Mouse (Mus musculus): ENCODE data around the gene Cops2. TPM values are rescaled to one million over a fixed set of nuclear protein-coding genes. Genes with fewer than 3 reads are reported as not detected.

The Cops2 gene
- polyA plus RNA-seq (2016; fragmentation: Nextera tagmentation; extraction: Ambion mirVana): 79.7 and 80.7 TPM in 2 replicates

GRCm38 (mm10) chr2:125858521-125859280 is at the start of gene Cops2, which contains the start of gene Galk2:
Gene Cops2, minus strand, starts transcription at chr2:125859139.
Gene Galk2, plus strand, starts transcription at chr2:125859109.
- under 1% methylated on average over 50 of the region's 54 CpGs for WGBS
- peak; percentile 99 for ATAC-seq (ENCODE audit: low FRiP score, low read depth)

GRCm38 (mm10) chr2:125907580-125908255 is 48.8 kb upstream of the Cops2 start:
- WGBS: 86% methylated on average over 4 of the region's 4 CpGs
- no peak for ATAC-seq (ENCODE audit: low FRiP score, low read depth)
- H3K9me3 ChIP-seq: no peaks in the 10 kb centered on the region
- H3K27me3 ChIP-seq: no peaks in the 10 kb centered on the region
- H3K4me2 ChIP-seq (replicated peaks): no peak overlapping the region
- no peak overlapping the region for H3K4me3 ChIP-seq
- H3K4me1 ChIP-seq: no peaks in the 10 kb centered on the region
- H3K36me3 ChIP-seq: no peaks in the 10 kb centered on the region
- no peak overlapping the region for H3K9ac ChIP-seq (replicated peaks)
- no peak overlapping the region for H3K27ac ChIP-seq (replicated peaks)

More at GRCm38 (mm10) chr2:125858521-125859280, at the start of gene Cops2, which contains the start of gene Galk2:
- H3K4me1 ChIP-seq: peaks cover 7% of the 10 kb centered on the region
- peak within 1 kb of the TSS; percentile 62 for H3K4me2 ChIP-seq (replicated peaks)
- H3K9me3 ChIP-seq: no peaks in the 10 kb centered on the region
- H3K27ac ChIP-seq (replicated peaks): peak within 1 kb of the TSS; percentile 83
- H3K4me3 ChIP-seq: peak within 1 kb of the TSS; percentile 100
- H3K36me3 ChIP-seq: no peaks in the 10 kb centered on the region
- H3K9ac ChIP-seq (replicated peaks): peak within 1 kb of the TSS; percentile 97
- no peaks in the 10 kb centered on the region for H3K27me3 ChIP-seq

GRCm38 (mm10) chr2:125906407-125907066 is 47.6 kb upstream of the Cops2 start:
- 83% methylated on average over 4 of the region's 4 CpGs for WGBS
- H3K9me3 ChIP-seq: no peaks in the 10 kb centered on the region
- H3K4me2 ChIP-seq (replicated peaks): no peak overlapping the region
- H3K36me3 ChIP-seq: no peaks in the 10 kb centered on the region
- no peak for ATAC-seq (ENCODE audit: low FRiP score, low read depth)
- H3K4me3 ChIP-seq: no peak overlapping the region
- no peaks in the 10 kb centered on the region for H3K4me1 ChIP-seq
- no peak overlapping the region for H3K27ac ChIP-seq (replicated peaks)
- H3K27me3 ChIP-seq: no peaks in the 10 kb centered on the region
- no peak overlapping the region for H3K9ac ChIP-seq (replicated peaks)

GRCm38 (mm10) chr2:125901426-125901825 is 42.5 kb upstream of the Cops2 start:
- 97% methylated on average over 3 of the region's 3 CpGs for WGBS
- Histone ChIP-seq H3K4me3 (no peak overlapping the region), H3K36me3 (no peaks in the 10 kb centered on the region), H3K9me3 (no peaks in the 10 kb centered on the region), H3K4me2 (replicated peaks) (no peak overlapping the region), H3K4me1 (no peaks in the 10 kb centered on the region), H3K27ac (replicated peaks) (no peak overlapping the region), H3K9ac (replicated peaks) (no peak overlapping the region), H3K27me3 (no peaks in the 10 kb centered on the region)
- ATAC-seq (ENCODE audit: low FRiP score, low read depth): no peak

GRCm38 (mm10) chr2:125900797-125901410 is 42.0 kb upstream of the Cops2 start:
- H3K9ac ChIP-seq (replicated peaks): no peak overlapping the region
- H3K4me3 ChIP-seq: no peak overlapping the region
- H3K9me3 ChIP-seq: no peaks in the 10 kb centered on the region
- no peaks in the 10 kb centered on the region for H3K36me3 ChIP-seq
- ATAC-seq (ENCODE audit: low FRiP score, low read depth): no peak
- 93% methylated on average over 6 of the region's 6 CpGs for WGBS
- no peaks in the 10 kb centered on the region for H3K27me3 ChIP-seq
- H3K27ac ChIP-seq (replicated peaks): no peak overlapping the region
- H3K4me2 ChIP-seq (replicated peaks): no peak overlapping the region
- H3K4me1 ChIP-seq: no peaks in the 10 kb centered on the region

GRCm38 (mm10) chr2:125896355-125896754 is 37.4 kb upstream of the Cops2 start:
- no peaks in the 10 kb centered on the region for H3K9me3 ChIP-seq
- no peak overlapping the region for H3K4me2 ChIP-seq (replicated peaks)
- no peak for ATAC-seq (ENCODE audit: low FRiP score, low read depth)
- H3K36me3 ChIP-seq: no peaks in the 10 kb centered on the region
- H3K27me3 ChIP-seq: no peaks in the 10 kb centered on the region
- WGBS: 90% methylated on average over 3 of the region's 3 CpGs
- H3K4me3 ChIP-seq: no peak overlapping the region
- no peak overlapping the region for H3K27ac ChIP-seq (replicated peaks)
- no peak overlapping the region for H3K9ac ChIP-seq (replicated peaks)
- H3K4me1 ChIP-seq: no peaks in the 10 kb centered on the region

GRCm38 (mm10) chr2:125895099-125895498 is 36.2 kb upstream of the Cops2 start:
- no peaks in the 10 kb centered on the region for H3K36me3 ChIP-seq
- H3K27ac ChIP-seq (replicated peaks): no peak overlapping the region

GRCm38 (mm10) chr2:125893096-125893495 is 34.2 kb upstream of the Cops2 start:
- Histone ChIP-seq H3K9me3 (no peaks in the 10 kb centered on the region), H3K27ac (replicated peaks) (no peak overlapping the region), H3K27me3 (no peaks in the 10 kb centered on the region), H3K4me2 (replicated peaks) (no peak overlapping the region), H3K4me1 (no peaks in the 10 kb centered on the region), H3K4me3 (no peak overlapping the region), H3K9ac (replicated peaks) (no peak overlapping the region), H3K36me3 (no peaks in the 10 kb centered on the region)
- 56% methylated on average over 6 of the region's 6 CpGs for WGBS
- no peak for ATAC-seq (ENCODE audit: low FRiP score, low read depth)

More at GRCm38 (mm10) chr2:125895099-125895498, 36.2 kb upstream of the Cops2 start:
- Histone ChIP-seq H3K9me3 (no peaks in the 10 kb centered on the region), H3K4me3 (no peak overlapping the region), H3K27me3 (no peaks in the 10 kb centered on the region), H3K4me1 (no peaks in the 10 kb centered on the region), H3K4me2 (replicated peaks) (no peak overlapping the region), H3K9ac (replicated peaks) (no peak overlapping the region)
- WGBS: 95% methylated on average over 4 of the region's 4 CpGs
- no peak for ATAC-seq (ENCODE audit: low FRiP score, low read depth)

- 88% methylated on average over 4 of the region's 4 CpGs for WGBS
- no peaks in the 10 kb centered on the region for H3K27me3 ChIP-seq
- H3K4me2 ChIP-seq (replicated peaks): no peak overlapping the region
- H3K9me3 ChIP-seq: 0 out of 2 replicates have a peak, but pooled peaks cover 3% of the 10 kb centered on the region
- no peak overlapping the region for H3K9ac ChIP-seq (replicated peaks)
- no peak for ATAC-seq (ENCODE audit: low FRiP score, low read depth)
- no peaks in the 10 kb centered on the region for H3K36me3 ChIP-seq
- H3K27ac ChIP-seq (replicated peaks): no peak overlapping the region
- no peaks in the 10 kb centered on the region for H3K4me1 ChIP-seq
- H3K4me3 ChIP-seq: no peak overlapping the region
Observed at GRCm38 (mm10) chr2:125885891-125886576, 27.1 kb upstream of the Cops2 start.

GRCm38 (mm10) chr2:125870159-125870558 is 11.2 kb upstream of the Cops2 start:
- ATAC-seq (ENCODE audit: low FRiP score, low read depth): no peak
- H3K4me3 ChIP-seq: no peak overlapping the region

GRCm38 (mm10) chr2:125868301-125868700 is 9.4 kb upstream of the Cops2 start:
- H3K9ac ChIP-seq (replicated peaks): no peak overlapping the region

More at GRCm38 (mm10) chr2:125870159-125870558, 11.2 kb upstream of the Cops2 start:
- Histone ChIP-seq H3K36me3 (no peaks in the 10 kb centered on the region), H3K27ac (replicated peaks) (no peak overlapping the region), H3K27me3 (no peaks in the 10 kb centered on the region), H3K9me3 (no peaks in the 10 kb centered on the region), H3K4me2 (replicated peaks) (no peak overlapping the region), H3K9ac (replicated peaks) (no peak overlapping the region), H3K4me1 (peaks cover 16% of the 10 kb centered on the region)
- WGBS: 91% methylated on average over 3 of the region's 3 CpGs

More at GRCm38 (mm10) chr2:125868301-125868700, 9.4 kb upstream of the Cops2 start:
- Histone ChIP-seq H3K4me3 (no peak overlapping the region), H3K27ac (replicated peaks) (no peak overlapping the region), H3K4me1 (peaks cover 16% of the 10 kb centered on the region), H3K36me3 (no peaks in the 10 kb centered on the region), H3K4me2 (replicated peaks) (no peak overlapping the region), H3K9me3 (no peaks in the 10 kb centered on the region), H3K27me3 (no peaks in the 10 kb centered on the region)
- ATAC-seq (ENCODE audit: low FRiP score, low read depth): no peak
- WGBS: 86% methylated on average over 3 of the region's 3 CpGs
